Mouse (Mus musculus) left cerebral cortex, postnatal 25 days (tissue): ENCODE data around the gene Ankra2. TPM values are rescaled to one million over a fixed set of nuclear protein-coding genes. Genes with fewer than 3 reads are reported as not detected.

Source experiments
- DNase-seq, 2 experiments: peaks; one replicate each; pipeline ENCODE4 v3.0.0; 2022; ENCODE audit warnings: low spot score in 2 of 2, mixed read lengths in 1 of 2
- intact Hi-C: fragments of 180-260 bp; cut with DNase I; formaldehyde crosslinking; loops from one replicate; pipeline ENCODE4 v1.15.1; 2025
- total RNA-seq, 2 experiments: library from RNA; stranded (reverse); gene quantifications; 2 replicates each; pipeline ENCODE4 v1.2.3; 2021

Gene Ankra2
- total RNA-seq, 2 experiments from 2014 or later = 43.6 to 46.2 TPM

DNA sequence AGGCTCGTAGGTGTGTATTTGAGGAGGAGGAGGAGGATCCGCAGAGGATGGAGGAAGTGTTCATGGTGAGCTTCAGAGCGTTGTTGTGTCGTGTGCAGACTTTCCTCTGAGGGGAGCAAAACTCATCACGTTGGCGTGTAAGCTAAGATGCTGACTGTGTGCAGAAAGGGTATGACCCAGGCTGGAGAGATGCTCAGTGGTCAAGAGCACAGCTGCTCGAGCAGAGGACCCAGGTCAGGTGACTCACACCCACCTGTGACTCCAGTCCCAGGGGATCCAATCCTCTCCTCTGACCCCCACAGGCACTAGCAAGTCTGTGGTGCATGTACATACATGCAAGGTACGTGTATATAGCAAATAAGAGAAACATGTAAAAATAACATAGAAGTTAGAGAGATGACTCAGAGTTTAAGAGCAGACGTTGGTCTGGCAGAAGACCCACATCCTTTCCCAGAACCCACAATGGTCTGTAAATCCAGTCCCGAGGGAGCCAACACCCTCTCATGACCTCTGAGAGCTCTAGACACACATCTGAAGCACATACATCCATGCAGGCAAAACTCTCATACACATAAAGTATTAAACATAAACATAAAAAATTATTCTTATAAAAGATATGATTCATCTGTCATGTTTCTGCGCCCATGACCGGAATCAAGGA lies 18.2 kb downstream of the Ankra2 start:
- intact Hi-C loops = no loop called here
- no peak for DNase-seq

DNA sequence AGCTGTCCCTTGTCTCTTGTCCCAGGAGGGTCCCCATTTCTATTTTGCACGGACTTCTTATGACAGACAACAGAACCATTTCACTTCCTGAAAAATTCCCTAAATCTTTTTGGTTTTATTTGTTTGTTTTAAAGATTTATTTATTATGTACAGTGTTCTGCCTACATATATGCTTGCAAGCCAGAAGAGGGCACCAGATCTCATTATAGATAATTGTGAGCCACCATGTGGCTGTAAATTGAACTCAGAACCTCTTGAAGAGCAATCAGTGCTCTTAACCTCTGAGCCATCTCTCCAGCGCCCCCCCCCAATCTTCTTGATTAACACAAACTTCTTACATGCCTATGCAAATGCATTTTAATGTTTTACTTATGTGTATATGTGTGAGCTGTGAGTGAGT lies 27.8 kb downstream of the Ankra2 start:
- intact Hi-C loops = no loop called here
- no peak for DNase-seq

DNA sequence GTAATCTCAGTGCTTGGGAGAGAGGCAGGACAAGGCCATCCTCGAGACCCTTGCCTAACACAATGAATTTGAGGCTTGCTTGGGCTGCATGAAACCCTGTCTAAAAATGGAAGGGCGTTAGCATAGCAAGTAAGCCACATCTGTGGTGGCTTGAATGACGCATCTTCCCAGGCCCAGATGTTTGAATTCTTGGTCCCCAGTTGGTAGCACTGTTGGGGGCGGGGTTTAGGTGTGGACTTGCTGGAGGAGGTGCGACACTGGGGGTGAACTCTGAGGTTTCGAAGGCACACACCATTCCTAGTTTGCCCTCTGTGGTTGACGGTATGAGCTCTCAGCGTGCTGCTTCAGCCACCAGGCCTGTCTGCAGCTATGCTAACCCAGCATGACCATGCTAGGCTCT lies 28.8 kb downstream of the Ankra2 start:
- intact Hi-C loops = no loop called here
- DNase-seq = no peak

DNA sequence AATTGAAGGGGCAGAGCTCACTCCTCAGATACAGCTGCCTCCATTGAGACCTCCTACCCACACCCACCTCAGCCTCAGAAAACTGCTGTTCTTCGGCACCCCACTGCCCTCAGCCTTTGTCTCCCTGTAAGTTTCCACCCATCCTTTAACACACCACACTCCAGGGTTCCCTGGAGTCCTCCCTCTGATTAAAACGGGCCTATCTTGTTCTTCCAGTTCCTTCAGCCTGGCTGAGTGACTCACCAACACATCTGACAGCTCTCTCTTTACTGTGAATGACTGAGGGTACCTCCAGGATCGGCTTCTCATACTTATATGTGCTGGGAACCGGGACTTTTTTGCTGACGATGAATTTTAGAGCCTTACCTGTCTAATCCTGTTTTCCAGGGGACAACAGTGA lies 33.2 kb downstream of the Ankra2 start:
- peak in 1 of 2 experiments; percentile 15 for DNase-seq
- intact Hi-C loops = no loop called here

DNA sequence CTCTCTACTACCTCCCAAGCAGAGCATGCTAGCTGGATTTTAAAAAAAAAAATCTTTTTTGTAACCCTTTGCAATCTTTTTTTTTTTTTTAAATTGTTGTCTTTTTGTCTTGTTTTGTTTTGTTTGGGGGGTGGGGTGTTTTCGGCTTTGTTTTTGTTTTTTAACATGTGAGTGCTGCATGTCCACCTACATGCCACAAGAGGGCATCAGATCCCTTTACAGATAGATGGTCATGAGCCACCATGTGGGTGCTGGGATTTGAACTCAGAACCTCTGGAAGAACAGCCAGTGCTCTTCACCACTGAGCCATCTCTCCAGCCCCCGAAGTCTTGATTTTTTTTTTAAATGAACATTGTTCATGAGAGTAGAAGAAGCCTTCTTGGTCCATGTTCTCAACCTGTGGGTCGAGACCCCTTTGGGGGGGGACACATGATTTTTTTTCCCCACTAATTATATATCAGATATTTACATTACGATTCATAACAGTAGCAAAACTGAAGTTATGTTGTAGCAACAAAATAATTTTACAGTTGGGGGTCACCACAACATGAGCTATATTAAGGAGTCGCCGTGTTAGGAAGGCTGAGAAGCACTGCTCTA lies 35.1 kb downstream of the Ankra2 start:
- intact Hi-C loops = no loop called here
- no peak for DNase-seq

DNA sequence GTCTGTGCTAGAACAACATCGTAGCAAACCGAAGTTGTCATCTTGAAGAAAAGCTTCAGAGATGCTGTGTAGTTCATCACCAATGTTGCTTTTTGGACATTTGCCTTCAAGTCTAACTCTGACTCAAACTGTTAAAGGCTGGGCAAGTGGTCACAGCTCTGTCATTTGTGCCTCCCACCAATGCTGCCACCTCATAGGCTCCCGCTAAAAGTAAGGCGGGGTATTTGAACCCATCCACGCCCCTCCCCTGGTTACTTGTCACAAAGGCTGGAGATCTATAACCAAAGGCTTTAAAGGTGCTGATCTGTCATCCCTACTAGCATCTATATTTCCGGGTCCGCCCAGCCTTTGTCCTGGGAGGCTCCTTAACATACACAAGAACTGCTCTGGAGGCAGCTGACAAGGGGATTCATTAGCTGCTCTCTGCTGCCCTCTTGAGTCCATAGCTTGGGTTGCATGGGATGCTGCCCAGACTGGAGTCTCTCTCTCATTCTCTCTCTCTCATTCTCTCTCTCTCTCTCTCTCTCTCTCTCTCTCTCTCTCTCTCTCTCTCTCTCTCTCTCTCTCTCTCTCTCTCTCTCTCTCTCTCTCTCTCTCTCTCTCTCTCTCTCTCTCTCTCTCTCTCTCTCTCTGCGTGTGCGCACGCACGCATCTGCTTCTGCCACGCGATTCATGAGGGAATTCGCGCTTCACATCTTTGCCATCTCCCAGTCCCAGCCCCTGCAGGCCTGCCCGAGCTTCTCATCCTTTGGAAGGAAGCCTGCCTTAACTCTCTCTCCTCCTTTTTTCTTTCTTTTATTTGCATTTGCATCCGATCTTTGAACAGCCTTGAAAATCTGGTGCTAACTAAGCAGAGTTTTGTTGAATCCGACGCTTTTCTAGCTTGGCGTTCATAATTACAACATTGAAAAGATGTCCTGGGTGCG lies 36.2 kb downstream of the Ankra2 start:
- intact Hi-C loops = no loop called here
- peak; percentile 78 to 82 for DNase-seq

DNA sequence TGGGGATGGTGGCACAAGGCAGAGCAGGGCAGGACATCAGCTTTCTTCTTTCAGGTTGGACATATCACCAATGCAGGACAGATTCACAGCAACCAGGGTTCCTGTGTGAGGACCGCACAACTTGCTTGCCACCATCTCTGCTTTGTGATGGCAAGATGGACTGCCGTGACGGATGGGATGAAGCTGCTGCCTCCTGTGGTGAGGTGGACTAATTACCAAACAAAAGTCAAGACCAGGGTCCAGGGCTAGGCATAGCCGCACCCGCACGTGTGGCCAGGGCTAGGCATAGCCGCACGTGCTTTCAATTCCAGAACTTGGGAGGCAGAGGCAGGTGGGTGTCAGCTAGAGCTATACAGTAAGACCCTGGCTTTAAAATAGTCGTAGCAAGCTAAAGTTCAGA lies 42.4 kb downstream of the Ankra2 start:
- intact Hi-C loops = no loop called here
- DNase-seq = no peak

DNA sequence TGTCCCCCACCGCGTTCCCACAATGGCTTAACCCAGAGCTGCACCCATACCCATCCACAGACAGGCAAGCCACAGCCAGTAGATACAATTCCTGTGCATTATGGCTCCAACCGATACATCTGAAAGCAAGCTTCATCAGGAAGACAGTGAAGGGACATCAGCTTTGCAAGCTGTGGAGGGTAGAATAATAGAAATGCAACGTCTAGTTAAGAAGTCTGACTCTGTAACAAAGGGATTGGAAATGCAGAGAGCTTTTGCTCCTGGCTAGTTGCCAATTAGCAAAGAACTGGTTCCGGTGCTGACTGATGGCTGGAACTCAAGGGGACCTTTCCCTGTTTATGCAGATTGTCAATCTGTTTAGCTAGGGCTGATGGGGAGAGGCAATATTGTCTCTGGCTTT lies 43.5 kb downstream of the Ankra2 start:
- intact Hi-C loops = no loop called here
- no peak for DNase-seq

DNA sequence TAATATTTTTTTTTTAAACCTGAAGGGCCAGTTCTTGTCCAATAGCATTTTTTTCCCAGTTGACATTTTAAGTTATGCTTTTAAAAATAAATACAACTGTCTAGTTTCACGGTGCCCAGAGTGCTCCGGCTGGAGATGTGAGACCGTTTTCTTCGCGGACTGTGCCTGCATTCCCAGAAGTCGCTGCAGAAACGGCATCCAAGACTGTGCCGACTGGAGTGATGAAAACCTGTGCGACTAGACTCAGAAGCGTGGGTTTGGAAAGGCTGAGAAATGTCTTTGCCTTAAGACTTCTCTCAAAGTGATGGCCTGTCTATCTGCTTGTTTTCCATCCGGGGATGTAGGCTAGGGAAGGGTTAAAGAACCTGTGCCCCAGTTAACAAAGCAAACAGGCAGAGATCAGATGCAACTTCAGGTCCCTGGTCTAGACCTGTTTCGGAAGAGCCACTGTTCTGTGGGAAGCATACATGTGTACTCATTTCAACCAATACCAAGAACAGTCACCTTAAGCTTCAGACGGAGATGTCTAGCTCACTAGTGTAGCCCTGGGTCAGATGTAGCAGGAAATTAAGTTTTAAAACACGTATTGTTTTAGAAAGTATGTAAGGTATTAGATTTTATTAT lies 44.1 kb downstream of the Ankra2 start:
- intact Hi-C loops = no loop called here
- peak; percentile 39 to 60 for DNase-seq

DNA sequence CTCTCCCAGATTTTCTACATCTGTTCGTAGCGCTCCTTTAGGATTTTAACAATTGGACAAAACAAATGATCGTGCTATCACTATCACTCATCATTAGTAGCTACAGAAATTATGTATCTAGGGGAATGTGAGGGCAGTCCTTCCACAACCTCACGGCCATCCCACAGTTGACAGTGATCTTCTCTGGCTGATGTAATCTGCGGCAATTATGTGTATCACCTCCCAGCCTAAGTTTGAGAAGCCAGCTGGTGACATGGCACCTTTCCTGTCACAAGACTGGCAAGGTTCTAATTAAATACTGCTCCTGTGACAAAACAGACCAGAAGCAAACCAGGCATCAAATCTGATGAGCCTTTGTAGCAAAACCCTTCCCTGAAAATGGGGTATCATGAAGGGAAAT lies 45.1 kb downstream of the Ankra2 start:
- DNase-seq = no peak
- intact Hi-C loops = no loop called here

DNA sequence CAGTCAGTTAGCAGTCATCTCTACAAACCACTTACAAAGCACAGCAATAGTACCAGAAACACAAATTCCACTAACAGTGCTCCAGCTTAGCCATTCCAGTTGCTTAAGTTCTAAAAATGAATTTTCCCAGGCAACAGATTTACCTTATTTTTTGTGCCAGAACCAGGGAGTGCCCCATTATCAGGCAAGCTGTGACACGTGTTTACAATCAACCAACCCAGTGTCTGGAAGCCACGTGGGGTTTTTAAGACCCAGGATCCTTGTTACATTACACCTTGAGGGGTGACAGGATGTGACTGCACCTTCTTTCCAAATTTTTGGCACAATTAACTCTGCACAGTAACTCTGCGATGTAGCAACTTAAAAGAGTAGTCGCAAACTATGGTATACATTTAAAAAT lies 45.9 kb downstream of the Ankra2 start:
- intact Hi-C loops = no loop called here
- DNase-seq = no peak

DNA sequence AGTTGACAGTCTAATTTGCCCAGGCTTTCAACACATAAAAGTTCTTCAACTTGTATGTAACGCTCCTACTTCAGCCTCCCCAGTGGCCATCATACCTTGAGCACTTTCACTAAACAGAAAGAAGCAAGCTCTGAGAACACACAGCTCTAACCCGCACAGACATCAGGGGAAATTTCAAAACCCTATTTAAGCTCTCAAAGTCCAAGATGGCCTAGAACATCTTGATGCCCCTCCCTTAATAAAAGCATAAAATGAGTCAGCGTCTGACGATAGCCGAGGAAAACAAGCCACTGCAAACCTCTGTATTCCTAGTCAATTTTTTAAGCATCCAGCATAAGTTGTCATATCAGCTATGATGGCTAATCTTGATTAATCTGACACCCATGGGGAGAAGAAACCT lies 48.7 kb downstream of the Ankra2 start:
- DNase-seq = no peak
- intact Hi-C loops = loop anchor here (10.0 kb wide), 1 partner anchor 413 kb away; no protein-coding TSS in a partner anchor

DNA sequence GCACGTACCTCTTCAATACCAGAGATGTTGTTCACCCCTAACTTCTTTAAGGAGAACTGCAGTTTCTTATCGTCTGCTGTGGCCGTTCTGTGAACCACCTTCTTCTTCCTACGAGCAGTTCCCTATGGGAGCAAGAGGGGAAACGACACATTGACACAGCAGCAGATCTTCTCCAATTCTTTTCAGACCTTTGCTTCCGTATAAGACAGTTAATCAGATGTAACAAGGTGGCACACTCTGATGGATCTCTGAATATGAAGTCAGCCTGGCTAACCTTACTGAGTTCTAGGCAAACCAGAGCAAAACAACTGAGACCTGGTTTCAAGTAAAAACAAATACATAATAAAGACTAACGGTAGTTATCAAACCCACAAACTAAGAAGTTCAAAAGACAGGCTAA lies 50.8 kb downstream of the Ankra2 start:
- DNase-seq = no peak
- intact Hi-C loops = loop anchor here (10.0 kb wide), 1 partner anchor 411 kb away; no protein-coding TSS in a partner anchor

DNA sequence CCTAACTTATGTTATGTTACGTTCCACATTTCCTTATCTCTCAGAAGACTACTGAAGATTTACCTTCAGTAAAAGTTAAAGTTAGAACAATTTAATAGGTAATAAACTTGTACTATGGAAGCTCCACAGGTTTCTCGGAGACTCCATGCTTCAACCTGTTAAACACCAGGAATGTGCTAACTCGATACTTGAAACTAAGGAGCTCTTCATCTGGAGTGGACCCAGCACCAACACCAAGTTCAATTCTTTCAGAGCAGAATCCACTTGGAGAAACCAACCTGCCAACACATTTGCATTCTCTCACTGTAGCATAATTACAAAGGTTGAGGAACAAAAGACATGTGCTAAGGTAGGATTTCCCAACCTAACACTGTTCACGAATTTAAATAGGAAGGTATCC lies 52.2 kb downstream of the Ankra2 start:
- intact Hi-C loops = loop anchor here (5.0 to 10.0 kb wide), 2 partner anchors 53 to 410 kb away; partner anchors contain the start of genes Ankra2 and Utp15
- no peak for DNase-seq

DNA sequence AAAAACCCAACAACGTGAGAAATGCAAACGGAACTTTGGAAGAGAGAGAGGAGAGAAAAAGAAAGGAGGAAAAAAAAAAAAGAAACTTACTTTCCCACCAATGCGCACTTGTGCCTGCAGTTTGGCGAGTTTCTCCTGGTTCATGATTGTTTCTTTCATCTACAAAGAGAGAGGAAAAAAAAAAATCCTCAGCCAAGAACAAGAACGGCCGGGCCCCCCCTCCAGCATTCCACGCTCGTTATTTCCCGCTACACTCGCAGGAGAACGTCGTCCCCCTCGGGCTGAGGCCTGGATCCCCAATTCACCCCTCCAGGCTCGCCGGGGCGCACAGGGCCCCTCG lies 53.2 kb downstream of the Ankra2 start:
- intact Hi-C loops = loop anchor here (5.0 to 10.0 kb wide), 2 partner anchors 54 to 409 kb away; partner anchors contain the start of genes Ankra2 and Utp15
- no peak for DNase-seq

DNA sequence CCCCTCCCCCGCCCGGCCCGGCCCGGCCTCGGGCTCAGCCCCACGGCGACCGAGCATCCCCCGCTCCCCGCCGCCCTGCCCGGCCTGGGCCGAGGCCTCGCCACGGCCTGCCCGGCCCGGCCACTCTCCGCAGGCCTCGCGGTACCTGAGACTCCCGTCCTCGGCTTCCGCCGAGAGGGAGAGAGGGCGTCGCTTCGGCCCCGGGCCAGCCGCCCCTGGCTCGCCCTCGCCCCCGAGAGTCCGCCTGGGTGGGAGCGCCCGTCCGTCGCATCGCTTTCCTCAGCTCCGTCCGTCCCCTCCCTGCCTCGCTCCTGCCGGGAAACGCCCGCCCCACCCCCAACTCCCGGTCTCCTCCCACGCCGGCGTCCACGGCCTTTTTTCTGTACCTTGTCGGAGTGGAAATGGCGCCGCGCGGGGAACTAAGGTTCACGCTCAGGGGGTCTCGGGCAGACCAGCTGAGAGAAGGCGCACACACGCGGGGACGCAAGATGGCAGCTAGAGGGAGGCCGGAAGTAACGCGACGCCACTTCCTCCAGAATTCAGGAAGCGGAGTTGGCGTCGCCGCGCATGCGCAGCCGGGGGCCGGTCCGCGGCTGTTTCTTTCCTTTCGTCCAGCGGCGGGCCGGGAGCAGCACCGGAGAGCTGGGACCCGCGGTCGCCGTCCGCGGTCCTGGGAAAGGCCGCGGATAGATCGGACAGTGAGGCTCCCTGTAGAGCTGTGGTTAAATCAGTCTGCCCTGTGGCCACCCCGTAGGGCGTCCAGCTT lies 53.8 kb downstream of the Ankra2 start, which contains the start of gene Btf3:
Btf3 (minus strand) TSS at position 527 of the 766 bp plus-strand sequence.
- peak; percentile 94 to 95 for DNase-seq
- intact Hi-C loops = loop anchor here (5.0 to 10.0 kb wide), 2 partner anchors 54 to 408 kb away; partner anchors contain the start of genes Ankra2 and Utp15

DNA sequence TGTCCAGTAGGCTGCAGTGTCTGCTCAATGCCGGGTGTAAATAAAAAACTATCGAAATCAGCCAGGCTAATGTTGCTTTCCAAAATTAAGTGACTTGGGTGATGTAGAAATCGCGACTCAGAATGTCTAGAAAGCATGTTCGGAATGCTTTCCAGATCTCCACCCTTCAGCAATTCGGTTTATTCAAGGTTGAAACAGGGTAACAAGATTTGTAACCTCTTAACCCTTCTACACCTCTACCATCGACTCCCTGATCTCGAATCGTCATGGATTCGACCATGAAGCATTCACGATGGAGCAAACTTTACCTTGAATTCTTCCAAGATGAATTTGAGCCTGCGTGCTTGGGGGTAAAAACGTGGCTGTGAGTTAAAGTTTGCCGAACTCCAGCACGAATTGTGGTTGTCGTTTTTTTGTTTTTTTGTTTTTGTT lies 54.4 kb downstream of the Ankra2 start:
- intact Hi-C loops = loop anchor here (5.0 to 10.0 kb wide), 2 partner anchors 55 to 408 kb away; partner anchors contain the start of genes Ankra2 and Utp15
- DNase-seq = no peak

DNA sequence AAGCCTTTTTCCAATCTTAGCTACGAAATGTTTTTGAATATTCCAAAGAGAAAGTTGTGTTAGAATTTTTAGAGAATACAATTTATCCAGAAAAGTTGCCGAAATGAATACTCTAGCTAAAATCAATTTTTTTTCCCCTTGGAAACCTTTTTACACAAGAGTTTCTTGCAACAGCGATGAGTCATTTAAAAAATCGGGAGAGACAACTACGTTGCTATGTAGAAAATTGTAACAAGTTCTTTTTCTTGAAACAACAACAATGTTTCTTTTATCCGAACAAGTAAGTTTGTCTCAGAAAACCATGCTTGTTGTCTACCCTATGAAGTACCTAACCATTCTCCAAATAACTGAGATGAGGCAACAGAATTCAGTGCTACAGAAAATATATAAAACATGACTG lies 55.0 kb downstream of the Ankra2 start:
- intact Hi-C loops = loop anchor here (5.0 to 10.0 kb wide), 2 partner anchors 56 to 407 kb away; partner anchors contain the start of genes Ankra2 and Utp15
- DNase-seq = no peak
